Mouse (Mus musculus): ENCODE results near the gene Mfsd6l.

- TF ChIP-seq POLR2A (IDR thresholded peaks at IDR 0.05; ENCODE audit: borderline replicate concordance, extremely low read depth, low read depth, low read length) (no peak), CTCF (IDR thresholded peaks at IDR 0.05; ENCODE audit: insufficient read depth, low read length) (no peak)
Observed at GRCm38 (mm10) chr11:68597912-68598311, 41.9 kb downstream of the Mfsd6l start.

Data from lung, adult 2 months (tissue).